Mouse (Mus musculus) layer of hippocampus, adult 2 months (tissue): ENCODE measurements around the gene Igtp. TPM values are rescaled to one million over a fixed set of nuclear protein-coding genes. Genes with fewer than 3 reads are reported as not detected.

Experiments
- DNase-seq, 2 experiments: peaks; one replicate each; pipeline ENCODE4 v3.0.0; 2022; ENCODE audit warnings: low spot score in 2 of 2
- H3K27ac ChIP-seq: fragments of 200-600 bp; 2 replicates; pipeline ENCODE4 v1.8.1; 2022
- H3K4me3 ChIP-seq: fragments of 200-600 bp; 2 replicates; pipeline ENCODE4 v1.8.1; 2022; ENCODE audit warnings: mild to moderate bottlenecking
- CTCF ChIP-seq: fragments of 200-600 bp; conservative IDR thresholded peaks from 2 replicates; pipeline ENCODE4 v1.8.1; 2022; ENCODE audit warnings: antibody characterized with exemption, mild to moderate bottlenecking, moderate library complexity
- total RNA-seq, 2 experiments: library from RNA; stranded (reverse); gene quantifications; 2 replicates each; pipeline ENCODE4 v1.2.3; 2021

The Igtp gene
- total RNA-seq, 2 experiments from 2014 or later: 1.5 to 1.9 TPM

GRCm38 (mm10) chr11:58254411-58254810 is 55.1 kb downstream of the Igtp start:
- no peak for DNase-seq

More at GRCm38 (mm10) chr11:58254411-58254810, 55.1 kb downstream of the Igtp start:
- Histone ChIP-seq H3K4me3 (no peak overlapping the region), H3K27ac (no peak overlapping the region)
- TF ChIP-seq CTCF: no peak

Other genes starting within 250 kb of the Igtp start
- gene Larp1, start 190.5 kb upstream of the Igtp start, total RNA-seq: 10 to 100 TPM; 91.1 to 92.8 TPM
- gene Gm12248, start 106.4 kb upstream of the Igtp start, total RNA-seq: not detected
- 10 to 100 TPM; 56.0 to 57.7 TPM for gene Cnot8, start 95.4 kb upstream of the Igtp start, total RNA-seq
- 10 to 100 TPM; 18.6 to 18.7 TPM for gene Gemin5, start 31.0 kb upstream of the Igtp start, total RNA-seq
- 10 to 100 TPM; 31.4 to 39.5 TPM for gene Mrpl22, start 27.9 kb upstream of the Igtp start, total RNA-seq
- 1 to 10 TPM; 1.7 to 2.3 TPM for gene Irgm2, start 62 bp downstream of the Igtp start, total RNA-seq
- not detected for gene 4930438A08Rik, start 75.2 kb downstream of the Igtp start, total RNA-seq
- 10 to 100 TPM; 29.2 to 30.9 TPM for gene Zfp692, start 107.5 kb downstream of the Igtp start, total RNA-seq
- gene Zfp672, start 130.8 kb downstream of the Igtp start, total RNA-seq: 10 to 100 TPM; 49.1 to 51.0 TPM
- gene Sh3bp5l, start 131.2 kb downstream of the Igtp start, total RNA-seq: 10 to 100 TPM; 52.9 to 56.2 TPM
- gene Lypd8, start 179.5 kb downstream of the Igtp start, total RNA-seq: not detected
- gene 1810065E05Rik, start 221.6 kb downstream of the Igtp start, total RNA-seq: not detected
- not detected for gene Gm12253, start 233.0 kb downstream of the Igtp start, total RNA-seq